Mouse (Mus musculus): ENCODE measurements at regions not wholly inside any gene's neighbourhood (a gene's known extent, or its start where the extent isn't known, plus 50 kb on each side); places are given as distances from the start of the nearest gene placed in this dataset.

GRCm38 (mm10) chr15:59833232-59833631 lies 183.2 kb downstream of the 4933412E24Rik start:
- Histone ChIP-seq H3K27ac (no peak overlapping the region), H3K9ac (no peak overlapping the region), H3K27me3 (no peaks in the 10 kb centered on the region), H3K4me1 (peaks cover 2% of the 10 kb centered on the region; the same call in 1 of the 2 replicates), H3K36me3 (no peaks in the 10 kb centered on the region), H3K9me3 (no peaks in the 10 kb centered on the region), H3K4me3 (no peak overlapping the region), H3K4me2 (no peak overlapping the region)
- no peak for ATAC-seq (ENCODE audit: insufficient number of reproducible peaks, insufficient read depth, low FRiP score, low TSS enrichment, low read depth)
- 82% methylated on average over 3 of the region's 3 CpGs for WGBS

GRCm38 (mm10) chr15:59831481-59831880 lies 184.9 kb downstream of the 4933412E24Rik start:
- H3K4me1 ChIP-seq: peaks cover 8% of the 10 kb centered on the region; the same call in 1 of the 2 replicates
- H3K4me2 ChIP-seq: no peak overlapping the region
- no peaks in the 10 kb centered on the region for H3K36me3 ChIP-seq
- WGBS: 75% methylated on average over 2 of the region's 2 CpGs
- no peak overlapping the region for H3K27ac ChIP-seq
- no peaks in the 10 kb centered on the region for H3K27me3 ChIP-seq
- ATAC-seq (ENCODE audit: insufficient number of reproducible peaks, insufficient read depth, low FRiP score, low TSS enrichment, low read depth): no peak
- H3K9ac ChIP-seq: no peak overlapping the region
- no peaks in the 10 kb centered on the region for H3K9me3 ChIP-seq
- H3K4me3 ChIP-seq: no peak overlapping the region

- no peak for ATAC-seq (ENCODE audit: insufficient number of reproducible peaks, insufficient read depth, low FRiP score, low TSS enrichment, low read depth)
- peaks cover 13% of the 10 kb centered on the region; the same call in 1 of the 2 replicates for H3K4me1 ChIP-seq
These were observed 185.6 kb downstream of the 4933412E24Rik start for GRCm38 (mm10) chr15:59830553-59831462.

DNA sequence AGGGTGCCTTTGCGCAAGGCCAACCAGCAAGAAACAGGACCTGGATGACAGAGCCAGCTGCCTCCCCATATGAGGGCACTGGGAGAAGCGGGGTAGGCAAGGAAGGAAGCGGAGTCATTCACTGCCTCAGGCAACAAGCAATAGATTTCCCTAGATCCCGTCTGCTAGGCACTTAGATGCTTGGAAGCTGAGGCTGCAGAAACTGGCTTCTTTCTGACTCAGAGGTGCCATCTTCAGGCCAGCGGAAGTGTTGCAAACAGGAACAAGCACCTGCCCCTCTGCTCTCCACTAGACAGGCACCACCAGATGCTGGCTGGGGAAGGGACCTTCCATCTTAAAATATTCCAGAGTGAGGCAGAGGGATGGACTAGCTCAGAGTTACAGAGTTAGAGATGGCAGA lies 188.0 kb downstream of the 4933412E24Rik start:
- Histone ChIP-seq H3K27ac (no peak overlapping the region), H3K4me2 (peak overlapping the region; percentile 24; the same call in 1 of the 2 replicates), H3K9me3 (no peaks in the 10 kb centered on the region), H3K4me1 (peaks cover 13% of the 10 kb centered on the region; the same call in 1 of the 2 replicates), H3K9ac (no peak overlapping the region), H3K36me3 (no peaks in the 10 kb centered on the region), H3K27me3 (no peaks in the 10 kb centered on the region), H3K4me3 (no peak overlapping the region)
- no peak for ATAC-seq (ENCODE audit: insufficient number of reproducible peaks, insufficient read depth, low FRiP score, low TSS enrichment, low read depth)
- 13% methylated on average over 5 of the region's 5 CpGs for WGBS

More at GRCm38 (mm10) chr15:59830553-59831462, 185.6 kb downstream of the 4933412E24Rik start:
- Histone ChIP-seq H3K9ac (no peak overlapping the region), H3K36me3 (no peaks in the 10 kb centered on the region), H3K4me2 (no peak overlapping the region), H3K4me3 (no peak overlapping the region), H3K9me3 (no peaks in the 10 kb centered on the region), H3K27ac (no peak overlapping the region), H3K27me3 (no peaks in the 10 kb centered on the region)
- WGBS: 76% methylated on average over 17 of the region's 17 CpGs

DNA sequence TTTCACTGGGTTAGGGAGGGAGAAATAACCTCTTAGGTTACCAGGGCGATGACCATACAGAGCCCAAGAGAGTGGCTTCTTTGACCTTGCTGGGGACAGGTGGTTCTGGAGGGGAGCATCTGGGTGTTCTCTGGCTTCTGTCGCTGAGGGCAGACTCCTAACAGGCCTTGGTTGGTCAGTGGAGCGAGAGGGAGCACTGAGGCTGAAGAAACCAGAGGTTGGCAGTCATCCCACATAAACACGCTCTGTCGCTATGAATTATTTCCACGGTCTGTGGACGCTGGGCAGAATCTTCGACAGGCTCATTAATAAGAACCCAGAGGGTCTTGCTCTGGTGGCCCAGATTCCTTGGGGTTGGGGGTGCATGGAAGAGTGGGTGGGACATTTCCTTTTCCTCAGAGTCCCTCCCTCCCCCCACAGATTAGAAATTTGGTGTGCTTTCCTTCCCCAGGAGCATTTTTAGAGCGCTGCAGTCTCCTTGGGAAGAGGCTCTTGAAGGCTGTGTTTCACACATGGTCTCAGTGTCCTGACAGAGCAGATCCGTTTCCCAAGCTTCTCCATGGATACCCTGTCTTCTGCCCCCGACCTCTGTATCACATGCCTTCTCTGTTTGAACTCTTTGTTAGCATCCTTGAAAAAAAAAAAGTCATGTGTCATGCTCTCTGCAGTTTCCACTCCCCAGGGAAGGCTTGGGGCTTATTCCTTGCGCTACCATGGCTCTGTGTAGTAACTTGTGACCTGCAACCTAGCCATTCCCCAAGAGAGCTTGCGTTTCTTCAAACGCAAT lies 190.1 kb downstream of the 4933412E24Rik start:
- ATAC-seq (ENCODE audit: insufficient number of reproducible peaks, insufficient read depth, low FRiP score, low TSS enrichment, low read depth): no peak
- H3K9me3 ChIP-seq: no peaks in the 10 kb centered on the region
- H3K4me2 ChIP-seq: no peak overlapping the region
- no peak overlapping the region for H3K9ac ChIP-seq
- no peak overlapping the region for H3K4me3 ChIP-seq
- peaks cover 16% of the 10 kb centered on the region for H3K4me1 ChIP-seq
- no peak overlapping the region for H3K27ac ChIP-seq
- 59% methylated on average over 14 of the region's 14 CpGs for WGBS
- H3K36me3 ChIP-seq: no peaks in the 10 kb centered on the region
- H3K27me3 ChIP-seq: no peaks in the 10 kb centered on the region

DNA sequence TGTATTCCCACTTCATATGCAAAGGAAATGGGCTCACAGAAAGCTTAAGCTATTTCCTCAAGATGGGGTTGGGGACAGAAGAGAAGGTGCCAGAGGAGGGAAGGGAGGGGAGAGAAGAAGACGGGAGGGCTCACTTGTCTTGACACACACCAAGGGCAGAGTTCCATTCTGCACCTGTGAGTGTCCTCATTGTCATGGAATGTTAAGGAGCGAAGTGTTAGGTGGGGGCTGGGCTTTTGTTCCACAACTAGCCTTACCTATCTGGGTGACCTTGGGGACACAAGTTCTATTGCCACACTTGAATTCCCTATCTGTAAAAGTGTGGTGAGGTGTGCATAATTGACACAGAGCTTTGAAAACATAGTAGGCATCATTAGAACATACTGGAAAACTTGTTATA lies 192.5 kb downstream of the 4933412E24Rik start:
- Histone ChIP-seq H3K4me1 (peaks cover 16% of the 10 kb centered on the region), H3K4me2 (no peak overlapping the region), H3K9me3 (no peaks in the 10 kb centered on the region), H3K9ac (no peak overlapping the region), H3K36me3 (no peaks in the 10 kb centered on the region), H3K4me3 (no peak overlapping the region), H3K27ac (no peak overlapping the region), H3K27me3 (no peaks in the 10 kb centered on the region)
- WGBS: 61% methylated on average over 2 of the region's 2 CpGs
- no peak for ATAC-seq (ENCODE audit: insufficient number of reproducible peaks, insufficient read depth, low FRiP score, low TSS enrichment, low read depth)

- H3K4me2 ChIP-seq: no peak overlapping the region
- peaks cover 13% of the 10 kb centered on the region for H3K4me1 ChIP-seq
- H3K27ac ChIP-seq: peak overlapping the region; percentile 44; the same call in 1 of the 2 replicates
- no peaks in the 10 kb centered on the region for H3K9me3 ChIP-seq
- ATAC-seq (ENCODE audit: insufficient number of reproducible peaks, insufficient read depth, low FRiP score, low TSS enrichment, low read depth): no peak
- H3K9ac ChIP-seq: no peak overlapping the region
- H3K4me3 ChIP-seq: no peak overlapping the region
- H3K27me3 ChIP-seq: no peaks in the 10 kb centered on the region
- 66% methylated on average over 3 of the region's 3 CpGs for WGBS
- H3K36me3 ChIP-seq: no peaks in the 10 kb centered on the region
These were observed 193.3 kb downstream of the 4933412E24Rik start for GRCm38 (mm10) chr15:59822995-59823681.

DNA sequence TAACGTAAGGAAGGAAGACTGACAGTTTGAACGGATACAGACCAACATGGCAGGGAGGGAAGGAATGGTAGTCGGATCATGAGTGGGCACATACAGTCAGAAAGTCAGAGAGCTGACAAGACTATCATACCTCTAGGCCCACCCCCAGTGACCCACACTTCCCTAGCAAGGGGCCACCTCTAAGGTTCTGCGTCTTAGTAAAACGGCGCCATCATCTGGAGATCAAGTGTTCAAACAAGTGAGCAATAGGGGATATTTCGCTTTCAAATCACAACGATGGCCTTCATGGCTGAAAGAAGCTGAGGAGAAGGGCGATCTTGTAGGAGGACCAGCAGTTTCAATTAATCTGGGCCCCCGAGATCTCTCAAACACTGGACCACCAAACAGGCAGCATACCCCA lies 196.1 kb downstream of the 4933412E24Rik start:
- no peak overlapping the region for H3K27ac ChIP-seq
- H3K36me3 ChIP-seq: no peaks in the 10 kb centered on the region
- ATAC-seq (ENCODE audit: insufficient number of reproducible peaks, insufficient read depth, low FRiP score, low TSS enrichment, low read depth): no peak
- H3K4me2 ChIP-seq: no peak overlapping the region
- no peak overlapping the region for H3K9ac ChIP-seq
- peaks cover 3% of the 10 kb centered on the region for H3K4me1 ChIP-seq
- H3K27me3 ChIP-seq: no peaks in the 10 kb centered on the region
- 72% methylated on average over 10 of the region's 10 CpGs for WGBS
- no peaks in the 10 kb centered on the region for H3K9me3 ChIP-seq
- H3K4me3 ChIP-seq: no peak overlapping the region

- no peak overlapping the region for H3K27ac ChIP-seq
- H3K4me3 ChIP-seq: no peak overlapping the region
- no peak overlapping the region for H3K9ac ChIP-seq
- no peak overlapping the region for H3K4me2 ChIP-seq
- H3K36me3 ChIP-seq: no peaks in the 10 kb centered on the region
- H3K4me1 ChIP-seq: no peaks in the 10 kb centered on the region
- no peaks in the 10 kb centered on the region for H3K9me3 ChIP-seq
- WGBS: 91% methylated on average over 8 of the region's 8 CpGs
- no peaks in the 10 kb centered on the region for H3K27me3 ChIP-seq
- ATAC-seq (ENCODE audit: insufficient number of reproducible peaks, insufficient read depth, low FRiP score, low TSS enrichment, low read depth): no peak
These were observed 200.4 kb downstream of the 4933412E24Rik start for GRCm38 (mm10) chr15:59816031-59816430.

- Histone ChIP-seq H3K27me3 (no peaks in the 10 kb centered on the region), H3K4me1 (no peaks in the 10 kb centered on the region), H3K36me3 (no peaks in the 10 kb centered on the region), H3K27ac (no peak overlapping the region), H3K9ac (no peak overlapping the region), H3K9me3 (no peaks in the 10 kb centered on the region; the same call in 1 of the 2 replicates), H3K4me2 (no peak overlapping the region), H3K4me3 (no peak overlapping the region)
- no peak for ATAC-seq (ENCODE audit: insufficient number of reproducible peaks, insufficient read depth, low FRiP score, low TSS enrichment, low read depth)
- WGBS: 29% methylated on average over 3 of the region's 3 CpGs
These were observed 204.8 kb downstream of the 4933412E24Rik start for GRCm38 (mm10) chr15:59811566-59811965.

GRCm38 (mm10) chr15:59809361-59809760 lies 207.1 kb downstream of the 4933412E24Rik start:
- Histone ChIP-seq H3K36me3 (no peaks in the 10 kb centered on the region), H3K9ac (no peak overlapping the region), H3K4me2 (no peak overlapping the region), H3K9me3 (no peaks in the 10 kb centered on the region; the same call in 1 of the 2 replicates), H3K4me3 (no peak overlapping the region), H3K4me1 (no peaks in the 10 kb centered on the region), H3K27ac (no peak overlapping the region), H3K27me3 (no peaks in the 10 kb centered on the region)
- WGBS: 93% methylated on average over 6 of the region's 6 CpGs
- no peak for ATAC-seq (ENCODE audit: insufficient number of reproducible peaks, insufficient read depth, low FRiP score, low TSS enrichment, low read depth)

Measured in embryonic facial prominence, embryonic 13.5 days (tissue).